Mouse (Mus musculus) kidney, adult 2 months (tissue): ENCODE measurements around the gene Kdm1a. TPM values are rescaled to one million over a fixed set of nuclear protein-coding genes. Genes with fewer than 3 reads are reported as not detected.

Source experiments
- DNase-seq: peaks from one replicate; pipeline ENCODE4 v3.0.0; 2021
- H3K27ac ChIP-seq: fragments of 200-500 bp; 2 replicates; pipeline ENCODE4 v1.5.1; 2012; ENCODE audit warnings: low read depth, low read length, control low read depth, inconsistent platforms; ENCODE audit not compliant: insufficient read depth
- H3K27me3 ChIP-seq: fragments of 200-500 bp; replicated peaks from 2 replicates; pipeline ENCODE4 v1.6.1; 2012; ENCODE audit warnings: mild to moderate bottlenecking, moderate library complexity, low read length, inconsistent platforms; ENCODE audit not compliant: control insufficient read depth, insufficient read depth
- H3K36me3 ChIP-seq: fragments of 200-500 bp; 2 replicates; pipeline ENCODE4 v1.6.1; 2012; ENCODE audit warnings: mild to moderate bottlenecking, moderate library complexity, low read length, inconsistent platforms; ENCODE audit not compliant: control insufficient read depth, insufficient read depth
- H3K4me1 ChIP-seq: fragments of 200-500 bp; 2 replicates; pipeline ENCODE4 v1.6.1; 2011; ENCODE audit warnings: low read length; ENCODE audit not compliant: control insufficient read depth, insufficient read depth
- H3K4me3 ChIP-seq: fragments of 200-500 bp; 2 replicates; pipeline ENCODE4 v1.5.1; 2011; ENCODE audit warnings: mild to moderate bottlenecking, low read depth, low read length, control low read depth; ENCODE audit not compliant: insufficient read depth
- CTCF ChIP-seq: fragments of 200-500 bp; conservative IDR thresholded peaks from 2 replicates; pipeline ENCODE4 v1.5.1; 2011; ENCODE audit warnings: low read depth, mild to moderate bottlenecking, control low read depth, low read length, moderate library complexity, mixed read lengths; ENCODE audit not compliant: insufficient read depth, insufficient read length
- POLR2A ChIP-seq: fragments of 200-500 bp; IDR thresholded peaks from one replicate; pipeline ENCODE4 v1.6.1; 2011; ENCODE audit warnings: low read depth, low read length, control low read depth
- WGBS: fragments of 180-500 bp; shearing (Covaris S2); methylation state at CpG from one replicate; pipeline ENCODE4 v1.1.7; 2018; 5-methylcytosine and 5-hydroxymethylcytosine counted together
- polyA plus RNA-seq: library from polyadenylated mRNA; depleted of rRNA; stranded (reverse); fragments of >200 nt; gene quantifications from 2 replicates; pipeline ENCODE4 v1.2.3, GENCODE M21; 2012

The Kdm1a gene
- polyA plus RNA-seq, 1 experiment: 21.0 TPM

DNA sequence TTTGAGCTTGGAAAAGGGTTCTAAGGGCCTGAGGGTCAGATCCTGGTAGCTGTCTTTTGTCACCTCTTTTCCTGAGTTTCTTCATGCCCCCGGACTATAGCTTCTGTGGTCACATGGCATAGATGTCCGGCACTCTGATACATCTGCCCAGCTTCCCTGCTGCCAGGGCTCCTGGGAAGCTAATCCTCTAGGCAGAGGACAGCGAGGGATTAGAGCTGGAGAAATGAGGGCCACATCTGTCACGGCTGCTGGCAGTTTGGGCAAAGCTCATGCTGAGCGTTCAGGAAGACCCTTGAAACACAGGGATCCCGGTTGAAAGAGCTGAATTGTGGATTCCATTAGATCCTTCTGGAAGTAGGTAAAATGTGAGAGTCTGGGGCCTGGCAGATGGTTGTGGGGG lies 19.9 kb upstream of the Kdm1a start, which contains the start of gene Lactbl1:
Lactbl1 (plus strand) TSS at position 234 of the 400 bp plus-strand sequence.
- Histone ChIP-seq H3K4me1 (no peaks in the 10 kb centered on the region), H3K36me3 (no peaks in the 10 kb centered on the region), H3K27ac (no peak within 1 kb of the TSS), H3K27me3 (no peaks in the 10 kb centered on the region), H3K4me3 (no peak within 1 kb of the TSS)
- no peak for DNase-seq
- TF ChIP-seq POLR2A (no peak), CTCF (no peak)
- 60% methylated on average over 6 of the region's 6 CpGs for WGBS

DNA sequence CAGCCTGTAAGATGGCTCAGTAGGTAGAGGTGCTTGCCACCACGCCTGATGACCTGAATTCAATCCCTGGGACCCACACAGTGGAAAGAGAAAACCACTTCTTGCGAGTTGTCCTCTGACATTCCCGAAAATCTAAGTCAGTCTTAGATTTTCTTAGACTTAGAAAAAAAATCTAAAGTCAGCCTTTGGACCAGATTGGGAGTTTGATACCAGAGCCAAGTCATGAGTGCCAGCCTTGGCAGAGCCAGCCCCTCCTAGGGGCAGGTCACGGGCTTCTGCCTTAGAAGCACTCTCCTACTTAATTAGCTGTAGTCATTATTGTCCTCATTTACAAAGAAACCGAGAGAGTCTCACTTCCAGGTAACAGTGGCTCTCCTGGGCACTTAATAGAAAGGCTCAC lies 19.4 kb upstream of the Kdm1a start:
- no peak for DNase-seq
- no peak for TF ChIP-seq POLR2A
- TF ChIP-seq CTCF: no peak
- Histone ChIP-seq H3K27me3 (no peaks in the 10 kb centered on the region), H3K27ac (no peak overlapping the region), H3K36me3 (no peaks in the 10 kb centered on the region), H3K4me3 (no peak overlapping the region), H3K4me1 (no peaks in the 10 kb centered on the region)
- 48% methylated on average over 5 of the region's 5 CpGs for WGBS

DNA sequence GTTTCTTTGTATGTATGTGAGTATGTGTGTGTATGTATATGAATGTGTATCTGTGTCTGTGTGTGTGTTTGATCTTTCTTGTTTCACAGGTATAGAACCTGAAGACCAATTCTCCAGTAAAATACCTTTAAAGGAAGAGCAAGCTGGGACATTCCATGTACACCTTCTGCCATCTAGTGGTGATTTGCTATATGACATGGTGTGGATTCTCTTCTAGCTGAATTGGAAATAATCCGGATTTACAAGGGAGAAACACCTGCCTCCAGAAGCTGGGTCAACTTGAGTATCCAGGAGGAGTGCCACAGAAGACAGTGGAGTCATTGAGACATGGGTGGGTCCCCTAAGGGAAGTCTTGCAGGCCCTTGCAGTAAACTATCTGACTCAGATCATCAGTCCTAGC lies 18.8 kb upstream of the Kdm1a start:
- peak; percentile 60 for DNase-seq
- no peak overlapping the region for H3K4me3 ChIP-seq
- no peaks in the 10 kb centered on the region for H3K36me3 ChIP-seq
- no peaks in the 10 kb centered on the region for H3K4me1 ChIP-seq
- H3K27me3 ChIP-seq: no peaks in the 10 kb centered on the region
- 0% methylated on average over 1 of the region's 1 CpGs for WGBS
- peak; percentile 53 for TF ChIP-seq CTCF
- no peak for TF ChIP-seq POLR2A
- no peak overlapping the region for H3K27ac ChIP-seq

DNA sequence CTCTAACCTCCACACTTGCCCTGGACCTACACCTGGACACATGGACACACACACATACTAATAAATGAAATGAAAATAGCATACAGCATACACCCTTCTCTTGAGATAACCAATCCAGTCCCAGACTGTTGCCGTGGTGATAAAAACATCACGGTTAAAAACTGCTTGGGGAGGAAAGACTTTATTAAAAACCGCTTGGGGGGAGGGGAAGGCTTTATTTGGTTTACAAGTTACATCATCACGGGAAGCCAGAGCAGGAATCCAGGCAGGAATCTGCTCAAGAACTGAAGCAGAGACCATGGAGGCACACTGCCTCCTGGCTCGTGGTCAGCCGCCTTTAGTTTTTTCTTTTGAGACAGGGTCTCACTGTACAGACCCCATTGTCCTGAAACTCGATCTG lies 11.1 kb upstream of the Kdm1a start:
- no peak for TF ChIP-seq POLR2A
- TF ChIP-seq CTCF: no peak
- no peak for DNase-seq
- H3K27me3 ChIP-seq: no peaks in the 10 kb centered on the region
- H3K4me1 ChIP-seq: no peaks in the 10 kb centered on the region
- no peaks in the 10 kb centered on the region for H3K36me3 ChIP-seq
- 61% methylated on average over 7 of the region's 7 CpGs for WGBS
- H3K4me3 ChIP-seq: no peak overlapping the region
- H3K27ac ChIP-seq: no peak overlapping the region

DNA sequence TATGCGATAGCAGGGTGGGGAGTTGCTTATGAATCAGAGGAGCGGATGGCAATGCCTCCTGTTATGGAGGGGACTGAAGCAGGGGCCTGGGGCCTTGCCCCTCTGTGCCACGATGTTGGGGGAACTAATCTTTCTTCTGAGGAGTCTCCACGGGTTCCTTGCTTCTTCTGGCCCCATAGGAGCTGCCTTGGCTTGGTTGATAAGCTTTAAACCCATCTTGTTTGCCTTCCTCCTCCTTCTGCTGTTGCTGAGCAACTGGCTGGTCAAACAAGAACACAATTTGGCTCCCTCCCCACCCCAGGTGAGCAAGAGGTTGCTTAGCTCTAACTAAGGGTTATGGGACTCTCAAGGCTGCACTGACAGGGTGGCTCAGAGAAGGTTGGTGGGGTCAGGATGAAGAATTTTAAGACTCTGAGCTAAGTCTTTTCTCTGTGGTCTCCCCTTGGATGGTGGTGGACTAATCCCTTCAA lies 7.9 kb upstream of the Kdm1a start, which contains the start of gene Tex46:
Tex46 (plus strand) TSS at position 51 of the 470 bp plus-strand sequence.
- TF ChIP-seq CTCF: no peak
- TF ChIP-seq POLR2A: no peak
- H3K36me3 ChIP-seq: no peaks in the 10 kb centered on the region
- 66% methylated on average over 4 of the region's 4 CpGs for WGBS
- no peak for DNase-seq
- H3K4me3 ChIP-seq: no peak within 1 kb of the TSS
- H3K27ac ChIP-seq: no peak within 1 kb of the TSS
- no peaks in the 10 kb centered on the region for H3K27me3 ChIP-seq
- H3K4me1 ChIP-seq: no peaks in the 10 kb centered on the region

DNA sequence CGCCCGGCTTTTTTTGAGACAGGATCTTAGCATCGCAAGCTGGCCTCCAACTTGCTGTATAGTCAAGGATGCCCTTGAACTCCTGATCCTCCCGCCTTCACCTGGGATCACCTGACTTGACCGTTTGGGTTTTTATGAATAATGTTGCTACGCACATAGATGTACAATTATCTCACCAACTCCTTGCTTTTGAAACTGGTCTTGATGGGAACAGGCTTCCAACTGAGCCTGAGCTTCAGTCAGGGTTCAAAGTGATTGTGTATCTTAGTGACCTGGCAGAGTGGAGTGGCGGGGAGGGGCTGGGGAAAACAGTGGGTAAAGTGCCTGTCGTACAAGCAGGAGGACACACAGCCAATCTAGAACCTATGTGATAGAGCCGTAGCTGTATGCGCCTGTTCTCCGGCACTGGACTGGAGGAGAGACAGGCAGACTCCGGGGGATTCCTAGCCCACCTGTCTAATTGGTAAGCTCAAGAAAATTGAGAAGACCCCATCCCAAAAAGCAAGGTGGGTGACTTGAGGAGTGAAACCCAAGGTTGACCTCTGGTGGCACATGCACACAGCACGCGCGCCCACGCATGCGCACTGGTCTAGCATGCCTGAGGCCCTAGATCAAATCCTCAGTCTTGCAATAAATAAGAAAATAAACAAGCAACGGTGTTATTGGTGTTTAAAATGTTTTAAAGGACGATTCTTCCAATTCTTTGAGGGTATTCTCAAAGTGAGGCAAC lies 3.4 kb upstream of the Kdm1a start:
- Histone ChIP-seq H3K4me3 (no peak overlapping the region), H3K27ac (no peak overlapping the region), H3K27me3 (no peaks in the 10 kb centered on the region), H3K36me3 (no peaks in the 10 kb centered on the region), H3K4me1 (peaks cover 7% of the 10 kb centered on the region; the same call in 1 of the 2 replicates)
- 90% methylated on average over 19 of the region's 19 CpGs for WGBS
- TF ChIP-seq POLR2A: no peak
- TF ChIP-seq CTCF: no peak
- no peak for DNase-seq

DNA sequence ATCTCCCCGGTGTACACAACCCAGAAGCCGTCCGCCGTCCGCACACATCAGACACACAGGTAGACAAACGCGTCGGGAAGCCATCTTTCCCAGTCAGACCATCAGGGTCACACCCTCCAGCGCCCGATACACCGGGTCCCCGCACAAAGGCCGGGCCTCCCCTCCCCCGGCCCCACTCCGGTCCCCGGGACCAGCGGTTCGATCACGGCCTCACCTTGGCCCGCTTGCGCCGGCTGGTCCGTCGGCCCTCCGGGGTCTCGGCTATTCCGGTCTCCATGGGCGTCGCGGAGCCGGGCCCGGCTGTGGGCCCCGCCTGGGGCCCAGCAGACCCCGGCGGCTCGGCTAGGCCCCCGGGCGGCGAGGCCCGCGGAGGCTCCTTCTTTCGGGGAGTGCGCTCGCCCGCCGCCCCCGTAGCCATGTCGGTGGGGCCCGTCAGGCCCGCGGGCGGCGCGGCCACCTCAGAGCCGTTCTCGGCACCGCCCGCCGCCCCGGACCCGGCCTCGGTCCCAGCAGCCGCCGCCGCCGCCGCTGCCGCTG lies 437 bp downstream of the Kdm1a start:
- Histone ChIP-seq H3K27ac (peak overlapping the region; percentile 62), H3K27me3 (no peaks in the 10 kb centered on the region), H3K36me3 (no peaks in the 10 kb centered on the region), H3K4me1 (peaks cover 7% of the 10 kb centered on the region; the same call in 1 of the 2 replicates), H3K4me3 (peak overlapping the region; percentile 95)
- peak; percentile 36 for DNase-seq
- 1% methylated on average over 67 of the region's 68 CpGs for WGBS
- no peak for TF ChIP-seq POLR2A
- no peak for TF ChIP-seq CTCF
